ENCODE assay signal across 9 mouse cellular contexts in the genomic region with DNA sequence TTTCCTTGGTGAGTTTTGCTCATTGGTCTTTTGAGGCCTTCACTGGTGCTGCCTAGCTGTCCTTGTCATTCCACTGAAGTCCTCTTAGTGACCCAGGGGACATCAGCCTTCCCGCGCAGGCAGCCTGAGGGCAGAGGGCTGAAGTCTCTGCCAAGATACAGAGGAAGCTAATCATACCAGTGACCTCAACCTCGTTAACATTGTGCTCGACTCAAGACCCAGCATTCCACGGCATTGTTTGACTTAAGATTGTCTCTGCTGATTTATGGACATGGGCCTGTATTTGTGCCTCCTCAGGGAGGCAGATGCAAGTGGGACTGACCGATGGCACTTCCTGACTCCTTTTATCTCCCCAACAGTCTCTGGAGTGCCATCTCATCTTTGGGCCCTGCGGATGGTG. TPM values are rescaled to one million over a fixed set of nuclear protein-coding genes. Genes with fewer than 3 reads are reported as not detected.
DNase-seq lines count a peak whose midpoint lies in the region; ATAC-seq and TF ChIP-seq lines count a peak whose summit lies in the region.
"Had no signal": no experiment of that assay in that cellular context is flagged by ENCODE, and none has a peak within 500 bp of the region (broad histone marks: within the 10 kb centered on the region; RNA-seq: fewer than 3 reads in every experiment).

No protein-coding gene starts in this region.

- peaks cover 67% of the 10 kb centered on the region for H3K79me3 ChIP-seq in C2C12 (ENCODE audit: low read depth)

- peaks cover 20% of the 10 kb centered on the region for H3K36me3 ChIP-seq in C2C12 (ENCODE audit: control insufficient read depth, insufficient read depth)
- no peaks in the 10 kb centered on the region for H3K36me3 ChIP-seq in heart, postnatal 0 days (replicated peaks; ENCODE audit: control insufficient read depth, insufficient read depth, low read length)
- H3K36me3 ChIP-seq in limb, embryonic 10.5 days, result peaks cover 3% of the 10 kb centered on the region; the same call in 1 of the 2 replicates
- no peaks in the 10 kb centered on the region for H3K36me3 ChIP-seq in liver, embryonic 12.5 days
- H3K36me3 ChIP-seq: liver, embryonic 15.5 days had no signal

- WGBS in heart, postnatal 0 days, result 32% methylated on average over 7 of the region's 7 CpGs
- WGBS in limb, embryonic 10.5 days, result 11% methylated on average over 7 of the region's 7 CpGs
- WGBS in liver, embryonic 12.5 days (ENCODE audit: insufficient replicate concordance), result 57% methylated on average over 7 of the region's 7 CpGs

- H3K79me2 ChIP-seq in C2C12 (ENCODE audit: control insufficient read depth, insufficient read depth), result peaks cover 93% of the 10 kb centered on the region

- no peak overlapping the region for H3K4me3 ChIP-seq in C2C12 (ENCODE audit: insufficient read depth, poor library complexity, severe bottlenecking)
- no peak overlapping the region for H3K4me3 ChIP-seq in heart, postnatal 0 days (ENCODE audit: low read depth, low read length)
- no peak overlapping the region for H3K4me3 ChIP-seq in limb, embryonic 10.5 days
- H3K4me3 ChIP-seq in liver, embryonic 12.5 days, result no peak overlapping the region
- H3K4me3 ChIP-seq: liver, embryonic 15.5 days had no signal

- H3K4me2 ChIP-seq in heart, postnatal 0 days (ENCODE audit: low read depth, low read length), result no peak overlapping the region
- H3K4me2 ChIP-seq in liver, embryonic 12.5 days, result no peak overlapping the region
- H3K4me2 ChIP-seq: liver, embryonic 15.5 days had no signal

- TF ChIP-seq CTCF in C2C12 (IDR thresholded peaks at IDR 0.05; ENCODE audit: control insufficient read depth, insufficient read depth, insufficient read length), result no peak
- TF ChIP-seq CTCF in heart, postnatal 0 days (IDR thresholded peaks at IDR 0.05; ENCODE audit: low read depth), result no peak

- peaks cover 38% of the 10 kb centered on the region for H3K4me1 ChIP-seq in heart, postnatal 0 days (ENCODE audit: control insufficient read depth, insufficient read depth)
- peaks cover 89% of the 10 kb centered on the region for H3K4me1 ChIP-seq in limb, embryonic 10.5 days
- peaks cover 31% of the 10 kb centered on the region for H3K4me1 ChIP-seq in liver, embryonic 12.5 days

- no peaks in the 10 kb centered on the region for H3K9me3 ChIP-seq in heart, postnatal 0 days (replicated peaks; ENCODE audit: control insufficient read depth, low read length)
- no peaks in the 10 kb centered on the region for H3K9me3 ChIP-seq in limb, embryonic 10.5 days (replicated peaks)
- H3K9me3 ChIP-seq in liver, embryonic 12.5 days (replicated peaks), result no peaks in the 10 kb centered on the region
- H3K9me3 ChIP-seq: liver, embryonic 15.5 days had no signal

- H3K9ac ChIP-seq in heart, postnatal 0 days (replicated peaks; ENCODE audit: low read depth, low read length), result no peak overlapping the region
- H3K9ac ChIP-seq in liver, embryonic 12.5 days, result no peak overlapping the region
- H3K9ac ChIP-seq: liver, embryonic 15.5 days had no signal

- H3K27ac ChIP-seq in heart, postnatal 0 days (ENCODE audit: low read depth), result no peak overlapping the region
- peak overlapping the region; percentile 15; the same call in 1 of the 2 replicates for H3K27ac ChIP-seq in limb, embryonic 10.5 days
- H3K27ac ChIP-seq in liver, embryonic 12.5 days, result no peak overlapping the region
- H3K27ac ChIP-seq: liver, embryonic 15.5 days had no signal

- H3K27me3 ChIP-seq in C2C12 (ENCODE audit: control insufficient read depth, insufficient read depth, insufficient read length), result no peaks in the 10 kb centered on the region
- H3K27me3 ChIP-seq in heart, postnatal 0 days (ENCODE audit: control insufficient read depth, insufficient read depth, low read length), result no peaks in the 10 kb centered on the region
- no peaks in the 10 kb centered on the region for H3K27me3 ChIP-seq in limb, embryonic 10.5 days (ENCODE audit: low read depth, poor library complexity, severe bottlenecking)
- H3K27me3 ChIP-seq in liver, embryonic 12.5 days (replicated peaks), result peaks cover 17% of the 10 kb centered on the region

- ATAC-seq in heart, postnatal 0 days (ENCODE audit: insufficient read depth, low read depth), result no peak; the same call in 1 of the 2 replicates
- ATAC-seq in liver, embryonic 12.5 days, result no peak

- H3ac ChIP-seq in C2C12 (ENCODE audit: control insufficient read depth, insufficient read length, low read depth), result no peak overlapping the region

- DNase-seq in adrenal gland, adult 8-10 months, result peak; percentile 59
- DNase-seq in heart, postnatal 0 days (ENCODE audit: low spot score), result peak; percentile 31
- no peak for DNase-seq in limb, embryonic 10.5 days (ENCODE audit: low spot score)
- no peak for DNase-seq in gastrocnemius, postnatal 4 days (ENCODE audit: low spot score in 2 of 2)
- no peak for DNase-seq in layer of hippocampus, postnatal 25 days (ENCODE audit: extremely low spot score in 1 of 2, low spot score in 1 of 2)
- DNase-seq: gastrocnemius, postnatal 14 days had no signal

- no peak for TF ChIP-seq EP300 in heart, postnatal 0 days (IDR thresholded peaks at IDR 0.05; ENCODE audit: low read depth)

TF ChIP-seq in C2C12, 6 proteins besides CTCF, POLR2A, EP300 and RAD21:
- TF ChIP-seq MYOD1 (IDR thresholded peaks at IDR 0.05; ENCODE audit: control insufficient read depth, insufficient read length, low read depth), result peak; percentile 66
- TF ChIP-seq MAX (IDR thresholded peaks at IDR 0.05), result no peak
- TF ChIP-seq MYOG (IDR thresholded peaks at IDR 0.05; ENCODE audit: control insufficient read depth, extremely low read depth, insufficient read length), result no peak

RNA-seq across cellular contexts. Expression of a gene that starts 7.0 kb away (rescaled TPM):
- polyA plus RNA-seq in C2C12 (2012; fragmentation: generic; extraction: Trizol), result 15.5 TPM
- 10 to 100 TPM; 27.4 to 49.2 (median 34.5) TPM for total RNA-seq in adrenal gland, adult 8-10 months (2022)
- total RNA-seq in heart, postnatal 0 days (2014; rRNA removed; ENCODE audit: low replicate concordance), result 20.9 and 22.5 TPM in 2 replicates
- 10.8 and 11.8 TPM in 2 replicates for polyA plus RNA-seq in heart, postnatal 0 days (2015; fragmentation: Nextera tagmentation; extraction: Ambion mirVana)
- 33.7 and 44.0 TPM in 2 replicates for polyA plus RNA-seq in limb, embryonic 10.5 days (2016; fragmentation: Nextera tagmentation; extraction: Ambion mirVana)
- 10 to 100 TPM; 80.6 to 93.8 TPM for total RNA-seq in gastrocnemius, postnatal 4 days (2021)
- 7.1 and 8.5 TPM in 2 replicates for polyA plus RNA-seq in liver, embryonic 12.5 days (2016; fragmentation: Nextera tagmentation; extraction: Ambion mirVana)
- 10 to 100 TPM; 32.1 to 39.8 TPM for total RNA-seq in layer of hippocampus, postnatal 25 days (2021)

Comparison
In these comparisons a context has a peak if more than half of its experiments do, and no peak if none do; other contexts are left out.
1. DNase-seq: peak in adrenal gland, adult 8-10 months (single experiment) and heart, postnatal 0 days (single experiment); none in limb, embryonic 10.5 days (single experiment), gastrocnemius, postnatal 4 days (0 of 2) and layer of hippocampus, postnatal 25 days (0 of 2).